Mouse (Mus musculus) embryo, embryonic 10 days (tissue): ENCODE measurements around the gene Psrc1.
A peak's percentile ranks its signal among the peaks of the same experiment; 100 is the strongest.

ENCODE experiments used
- DNase-seq: peaks from one replicate; pipeline ENCODE4 v3.0.0-alpha.2; 2015; ENCODE audit warnings: low spot score

The Psrc1 gene

DNA sequence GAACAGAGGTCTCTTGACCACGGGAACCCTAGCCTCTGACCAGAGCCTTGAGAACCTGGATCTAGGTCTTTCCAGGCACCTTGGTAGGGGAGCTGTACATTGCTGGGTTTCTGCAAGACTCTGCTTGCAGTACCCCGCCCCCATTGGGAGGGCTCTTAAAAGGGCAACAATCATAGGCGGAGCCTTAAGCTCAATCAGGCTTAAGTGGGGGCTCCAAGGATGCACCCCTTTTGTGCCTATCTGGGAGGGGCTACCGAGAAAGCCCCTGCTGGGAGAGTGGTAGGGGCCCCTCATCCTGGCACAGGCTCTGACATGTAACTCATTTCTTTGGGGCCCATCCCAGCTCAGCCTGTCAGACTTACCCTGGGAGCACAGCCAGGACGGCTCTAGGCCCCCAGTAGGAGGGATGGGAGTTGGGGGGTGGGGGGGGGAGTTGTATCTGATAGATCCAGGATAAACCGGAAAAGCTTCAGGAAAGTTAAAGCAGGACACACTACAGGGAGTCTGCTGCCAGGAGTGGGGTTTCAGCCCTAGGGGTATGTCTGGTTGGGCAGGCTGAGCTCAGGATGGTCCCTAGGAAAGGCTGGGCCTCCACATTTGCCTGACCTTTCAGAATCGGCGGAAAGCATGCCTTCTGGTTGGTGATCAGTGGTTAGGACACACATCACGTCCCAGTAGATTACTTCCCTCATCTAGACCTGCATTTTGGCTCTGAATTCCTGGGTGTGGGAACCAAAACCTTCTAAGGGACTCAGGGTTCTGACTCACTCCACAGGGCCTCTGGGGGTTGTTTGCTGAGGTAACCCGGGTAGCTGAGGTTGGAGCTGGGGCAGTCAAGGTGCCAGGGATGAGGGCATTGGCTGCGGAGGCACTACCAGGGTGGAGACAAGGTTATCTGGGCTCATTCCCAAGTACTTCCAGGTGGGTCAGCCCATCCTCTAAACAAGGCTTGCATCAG is 40.5 kb downstream of the Psrc1 start:
- peak; percentile 57 for DNase-seq

DNA sequence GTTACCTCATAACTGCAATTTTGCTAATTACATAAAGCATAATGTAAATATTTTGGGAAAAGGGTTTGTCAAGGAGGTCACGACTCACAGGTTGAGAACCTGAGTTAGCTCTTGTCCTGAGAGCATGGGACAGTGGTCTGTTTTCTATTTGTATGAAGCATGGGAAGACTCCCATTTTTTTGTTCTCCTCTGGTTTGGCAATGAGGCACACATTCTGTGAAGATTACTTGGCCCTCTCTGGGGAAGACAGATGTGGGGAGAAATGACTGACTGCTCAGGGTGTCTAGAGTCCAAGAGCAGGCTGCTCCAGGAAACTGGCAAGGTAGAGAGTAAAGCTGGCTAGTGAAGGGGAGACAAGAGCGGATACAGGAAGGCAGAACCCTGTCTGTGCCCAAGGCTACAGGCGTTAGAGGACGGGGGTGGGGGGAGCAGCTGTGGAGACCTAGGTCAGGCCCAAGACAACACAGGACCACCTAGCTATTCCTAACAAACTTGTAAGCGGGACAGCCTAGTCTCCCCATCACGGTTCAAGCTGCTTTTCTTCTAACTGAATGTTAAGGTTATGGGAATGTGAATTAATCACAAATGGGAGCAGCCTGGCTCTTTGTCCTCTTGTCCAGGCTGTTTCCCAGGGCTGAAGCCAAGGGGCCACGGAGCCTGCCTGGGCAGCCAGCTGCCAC is 41.4 kb downstream of the Psrc1 start:
- DNase-seq = peak; percentile 26

DNA sequence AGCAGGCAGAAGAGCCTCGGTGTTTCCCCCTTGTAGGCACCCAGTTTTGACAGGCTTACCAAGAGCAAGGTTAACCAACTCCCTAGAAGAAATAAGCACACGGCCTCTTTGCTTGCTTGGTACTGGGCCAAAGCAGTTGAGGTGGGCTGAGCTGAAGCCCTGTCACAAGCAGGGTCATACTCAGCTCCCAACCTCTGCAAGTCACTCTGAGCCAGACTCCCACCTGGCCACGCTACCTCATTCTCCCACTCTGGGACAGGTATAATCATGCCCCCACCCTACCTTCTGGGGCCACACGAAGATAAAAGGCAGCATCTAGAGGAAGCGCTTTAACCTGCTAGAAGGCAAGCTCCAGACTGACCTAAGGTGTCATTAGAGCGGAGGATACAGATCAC is 42.0 kb downstream of the Psrc1 start:
- no peak for DNase-seq

DNA sequence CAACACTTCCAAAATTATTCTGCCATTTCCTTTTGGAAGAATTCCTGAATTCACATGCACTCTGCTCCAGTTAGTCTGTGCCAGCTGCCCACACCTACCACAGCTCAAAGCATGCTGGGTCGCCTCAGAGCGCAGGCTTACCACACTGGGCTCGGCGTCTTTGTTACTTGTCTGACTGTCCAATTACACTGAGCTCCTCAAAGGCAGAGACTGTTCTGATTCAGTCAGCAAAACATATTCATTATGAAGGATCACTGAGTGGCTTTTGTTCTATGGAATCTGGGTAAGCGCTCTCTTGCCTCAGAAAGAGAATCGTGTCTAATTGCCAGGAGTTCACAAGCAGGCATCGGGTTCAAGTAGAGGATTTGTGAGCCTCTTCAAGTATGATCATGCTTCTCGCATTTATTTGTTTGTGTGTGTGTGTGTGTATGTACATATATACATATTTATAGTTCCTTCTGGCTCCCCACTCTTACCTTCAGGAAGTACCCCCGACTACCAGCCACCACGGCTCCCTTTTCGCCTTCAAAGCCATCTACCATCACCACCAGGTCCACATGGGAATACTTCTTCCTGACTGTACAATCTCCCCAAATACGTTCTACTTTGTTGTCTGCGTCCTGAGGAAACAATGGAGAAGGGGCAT is 49.0 kb downstream of the Psrc1 start:
- DNase-seq = peak; percentile 43

DNA sequence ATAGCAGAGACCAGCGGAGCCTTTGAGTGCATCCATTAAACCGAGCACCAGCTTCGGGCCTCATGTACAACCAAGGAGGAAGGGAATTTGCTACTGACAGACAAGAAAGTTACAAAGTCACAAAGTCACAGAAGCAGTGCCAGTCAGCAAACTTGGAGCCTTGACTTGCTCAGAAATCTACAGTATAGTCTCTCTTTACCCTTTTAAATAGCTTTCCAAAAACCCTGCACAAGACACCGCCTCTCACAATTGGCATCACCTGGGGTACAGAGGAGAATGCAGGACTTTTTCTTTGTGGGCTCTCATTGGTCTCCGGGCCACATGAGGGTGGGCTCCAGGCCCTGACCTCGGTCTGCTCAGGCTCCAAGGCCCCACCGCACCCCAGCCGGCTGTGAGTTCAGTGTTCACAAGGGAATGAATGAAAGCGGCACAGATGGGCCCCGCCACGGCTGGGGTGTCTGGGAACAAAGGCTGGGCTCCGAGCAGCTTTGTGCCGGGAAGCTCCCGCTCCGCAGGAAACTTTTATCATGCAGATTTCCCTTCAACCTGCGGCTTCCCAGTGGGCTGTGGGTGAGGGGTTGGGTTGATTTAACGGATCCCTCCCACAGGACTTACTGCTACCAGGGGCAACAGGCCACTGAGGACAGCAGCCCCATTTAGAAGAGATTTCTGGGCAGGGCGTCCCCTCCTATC is 49.7 kb downstream of the Psrc1 start:
- peak; percentile 89 for DNase-seq

DNA sequence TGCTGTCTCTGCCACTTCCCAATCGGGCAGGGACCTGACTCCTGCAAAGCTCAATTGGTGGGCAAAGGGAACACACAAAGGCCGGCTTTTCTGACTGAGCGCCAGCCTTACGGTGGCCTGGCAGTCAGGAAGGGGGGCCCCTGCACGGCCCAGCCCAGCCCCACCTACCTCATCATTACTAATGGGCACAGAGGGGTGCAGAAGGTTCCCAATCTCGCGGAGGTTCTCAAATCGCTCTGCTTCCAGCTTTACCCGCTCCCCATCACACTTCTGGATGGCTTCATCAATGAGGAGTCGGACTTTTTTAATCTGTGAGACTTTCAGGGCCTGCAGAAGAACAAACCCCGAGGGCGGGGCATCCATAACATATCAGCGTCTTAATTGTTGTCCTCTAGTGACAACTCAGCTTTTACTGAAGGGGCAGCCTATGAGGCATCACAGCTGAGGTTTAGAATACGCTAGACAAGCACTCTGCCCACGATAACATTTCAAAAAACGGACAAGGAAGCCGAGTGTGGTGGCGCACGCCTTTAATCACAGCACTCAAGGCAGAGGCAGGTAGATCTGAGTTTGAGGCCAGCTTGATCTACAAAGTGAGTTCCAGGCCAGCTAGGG is 50.3 kb downstream of the Psrc1 start:
- DNase-seq = no peak

DNA sequence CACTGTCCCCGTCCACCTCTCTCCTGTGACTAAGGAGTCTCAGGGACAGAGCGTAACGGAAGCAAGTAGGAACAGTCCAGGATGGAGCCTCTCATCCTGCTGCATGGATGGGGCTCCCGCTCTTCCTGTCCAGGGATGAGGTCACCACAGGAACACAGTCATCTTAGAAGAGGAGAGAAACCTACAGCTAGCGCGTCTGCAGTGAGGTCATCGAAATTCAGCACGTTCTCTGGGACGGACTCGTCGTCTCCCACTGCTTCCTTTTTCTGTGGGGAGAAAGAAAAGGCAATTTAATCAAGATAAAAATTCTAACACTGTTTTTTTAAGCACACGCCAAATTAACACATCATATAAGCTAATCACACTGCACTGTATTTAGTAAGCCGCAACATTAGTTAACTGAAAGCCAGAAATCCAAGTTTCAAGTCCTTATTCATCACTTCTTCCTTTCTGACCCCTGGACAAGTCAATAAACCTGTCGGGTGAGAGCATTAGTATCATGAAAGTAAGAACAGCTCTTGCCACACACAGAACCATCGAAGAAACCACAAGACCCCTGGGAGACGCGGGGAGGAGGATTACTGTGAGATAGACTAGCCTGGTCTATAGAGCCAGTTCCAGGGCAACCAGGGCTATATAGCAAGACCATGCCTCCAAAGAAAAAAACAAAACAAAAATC is 52.2 kb downstream of the Psrc1 start:
- DNase-seq = peak; percentile 33

DNA sequence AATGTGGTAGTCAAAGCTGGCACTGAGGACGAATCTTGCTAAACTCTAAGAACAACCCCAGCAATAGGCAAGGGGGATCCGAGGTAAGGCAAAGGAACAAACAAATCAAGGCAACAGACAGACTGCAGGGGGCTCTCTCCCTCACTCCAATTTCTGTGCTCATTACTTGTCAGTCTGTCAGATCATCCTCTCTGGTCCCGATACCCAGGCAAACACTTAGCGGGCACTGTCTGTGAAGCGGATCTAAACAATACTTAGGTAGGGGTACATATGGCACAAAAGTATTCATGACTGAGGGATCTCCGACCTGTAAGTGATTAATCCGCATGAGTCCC is 52.7 kb downstream of the Psrc1 start:
- DNase-seq = no peak
